Mouse (Mus musculus) urinary bladder, postnatal 0 days (tissue): ENCODE measurements around the gene Emc8. TPM values are rescaled to one million over a fixed set of nuclear protein-coding genes. Genes with fewer than 3 reads are reported as not detected.

Experiments
- polyA plus RNA-seq: library from polyadenylated mRNA; unstranded; fragments of >200 nt; fragmentation: Nextera tagmentation; extraction: Ambion mirVana; gene quantifications from 2 replicates; pipeline ENCODE4 v1.2.1, GENCODE M21; 2015

Emc8 gene
- polyA plus RNA-seq, result 231 and 258 TPM in 2 replicates

GRCm38 (mm10) chr8:120668374-120668905, at the start of gene Emc8:
Gene Emc8, minus strand, starts transcription at chr8:120668573.

DNA sequence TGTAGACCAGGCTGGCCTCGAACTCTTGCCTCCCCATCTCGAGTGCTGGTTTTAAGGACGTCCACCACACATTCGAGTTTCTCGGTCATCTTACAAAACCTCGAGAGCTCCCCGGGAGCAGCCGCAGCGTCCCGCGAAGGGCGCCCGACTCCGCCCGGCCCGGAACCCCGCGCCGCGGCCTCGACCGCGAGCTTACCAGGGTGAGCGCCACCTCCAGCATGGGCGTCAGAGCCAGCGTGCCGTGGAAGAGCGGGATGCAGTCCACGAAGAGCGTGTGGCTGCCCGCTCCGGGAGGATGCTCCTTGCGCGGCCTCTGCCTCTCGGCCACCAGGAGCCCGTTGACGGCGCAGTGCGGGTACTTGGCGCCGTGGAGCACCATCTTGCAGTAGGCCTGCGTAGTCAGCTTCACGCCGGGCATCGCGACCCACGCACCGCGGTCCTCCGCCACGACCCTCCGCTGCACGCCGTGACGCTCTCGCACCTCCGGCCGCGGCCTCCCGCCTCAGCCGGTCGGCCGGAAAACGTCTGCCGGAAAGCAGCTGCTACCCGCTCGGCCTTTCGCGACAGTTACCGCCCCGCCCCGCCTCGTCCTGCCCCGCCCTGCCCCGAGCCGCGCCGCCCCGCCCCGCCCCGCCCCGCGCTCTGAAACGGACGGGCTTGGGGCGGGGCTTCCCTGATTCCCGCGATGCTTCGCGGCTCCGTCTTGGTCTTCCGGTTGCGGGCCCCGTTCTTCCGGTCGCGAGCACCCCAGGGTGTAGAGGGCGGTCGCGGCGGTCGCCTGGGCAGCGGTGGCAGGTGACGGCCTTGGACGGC, 606 bp downstream of the Emc8 start, which contains the start of the genes Gm27021 and Cox4i1:
Gene Gm27021 (minus strand): TSS at position 519 of the 813 bp plus-strand sequence.
Gene Cox4i1 (plus strand): TSS at position 662 of the 813 bp plus-strand sequence.

DNA sequence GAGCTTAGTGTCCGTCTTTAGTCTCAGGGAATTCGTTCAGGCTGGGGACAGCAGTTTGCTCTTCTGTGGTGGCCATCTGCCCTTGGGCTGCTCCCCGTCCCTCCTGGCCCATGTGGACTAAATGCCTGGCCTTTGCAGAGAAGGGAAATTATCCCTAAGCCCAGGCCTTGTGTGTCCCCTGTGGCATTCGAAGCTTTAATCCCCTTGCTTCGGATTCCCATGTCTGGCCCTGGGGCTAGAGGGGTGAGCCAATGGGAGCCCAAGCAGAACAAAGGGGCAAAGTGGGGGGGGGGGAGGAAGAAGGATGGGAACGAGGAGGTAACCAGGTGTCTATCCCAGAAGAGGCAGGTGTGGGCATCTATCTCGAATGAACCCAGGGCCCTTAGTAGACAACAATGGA, 20.8 kb downstream of the Emc8 start, which contains the start of gene 1190005I06Rik:
Gene 1190005I06Rik (minus strand): TSS at position 101 of the 400 bp plus-strand sequence.

Other genes starting within 250 kb of the Emc8 start
- gene Gins2, start 79.3 kb downstream of the Emc8 start, polyA plus RNA-seq, result 28.7 and 37.4 TPM in 2 replicates
- gene 1190005I06Rik, start 20.9 kb downstream of the Emc8 start, polyA plus RNA-seq, result 21.9 and 33.6 TPM in 2 replicates
- gene Gm27021, start 494 bp downstream of the Emc8 start, polyA plus RNA-seq, result 1.2 and 3.7 TPM in 2 replicates
- gene Cox4i1, start 351 bp downstream of the Emc8 start, polyA plus RNA-seq, result 1,454 and 1,533 TPM in 2 replicates
- gene Irf8, start 67.8 kb upstream of the Emc8 start, polyA plus RNA-seq, result 12.1 and 25.6 TPM in 2 replicates